Mouse (Mus musculus) small intestine, adult 2 months (tissue): ENCODE results near the gene Hdc.

Experiments
- CTCF ChIP-seq: fragments of 200-500 bp; IDR thresholded peaks from 2 replicates; pipeline ENCODE4 v1.5.1; 2012; ENCODE audit warnings: low read depth, mild to moderate bottlenecking, control low read depth, inconsistent platforms, low read length, moderate library complexity, mixed read lengths; ENCODE audit not compliant: insufficient replicate concordance, insufficient read length; ENCODE audit errors: extremely low read depth
- POLR2A ChIP-seq: fragments of 200-500 bp; IDR thresholded peaks from 2 replicates; pipeline ENCODE4 v1.6.1; 2012; ENCODE audit warnings: low read depth, mild to moderate bottlenecking, control low read depth, inconsistent platforms, low read length, moderate library complexity

GRCm38 (mm10) chr2:126587468-126587867 lies 31.6 kb downstream of the Hdc start:
- TF ChIP-seq CTCF, result no peak
- no peak for TF ChIP-seq POLR2A
